ENCODE assay signal across 8 mouse cellular contexts in the genomic region with DNA sequence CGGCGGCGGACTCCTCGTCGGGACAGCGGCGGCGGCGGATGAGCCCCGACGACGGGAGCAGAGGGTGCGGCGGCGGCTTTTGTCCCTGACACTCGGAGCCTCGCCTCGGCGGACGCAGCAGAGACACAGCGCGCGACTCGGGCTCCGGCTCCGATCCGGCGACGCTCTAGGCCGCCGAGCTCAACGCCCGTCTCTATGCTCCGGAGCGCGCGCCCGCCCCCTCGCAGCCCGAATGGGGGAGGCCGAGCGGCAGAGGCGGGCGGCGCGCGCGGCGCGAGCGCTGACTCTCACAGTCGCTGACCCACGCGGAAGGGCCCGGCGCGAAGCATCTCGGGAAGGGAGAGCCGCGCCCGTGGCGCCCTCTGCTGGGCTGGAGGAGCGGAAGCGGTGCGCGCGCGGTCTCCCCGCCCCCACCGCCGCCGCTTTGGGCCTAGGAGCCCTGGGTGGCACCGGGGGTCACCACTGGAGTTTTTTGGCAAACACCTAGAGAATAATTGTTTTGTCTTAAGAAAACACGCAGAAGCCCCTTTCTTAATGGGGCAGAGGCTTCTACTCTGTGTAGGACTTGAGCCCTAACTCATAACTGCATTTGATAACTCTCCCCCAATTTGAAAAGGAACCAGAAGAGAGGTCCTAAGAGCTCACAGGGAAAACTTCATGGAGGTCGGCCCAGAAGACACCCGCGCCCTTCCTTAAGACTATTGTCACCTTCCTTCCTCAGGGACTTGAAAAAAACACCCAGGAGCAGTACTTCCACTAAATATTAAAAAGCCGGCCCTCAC. TPM values are rescaled to one million over a fixed set of nuclear protein-coding genes. Genes with fewer than 3 reads are reported as not detected.
DNase-seq lines count a peak whose midpoint lies in the region; ATAC-seq and TF ChIP-seq lines count a peak whose summit lies in the region.

A gene (minus strand): TSS at position 351 of the 782 bp plus-strand sequence.

- peaks cover 22 to 64% of the 10 kb centered on the region in 2 experiments for H3K36me3 ChIP-seq in MEL (ENCODE audit: control insufficient read depth in 1 of 2, insufficient read depth in 2 of 2, low read length in 2 of 2)
- peaks cover 4% of the 10 kb centered on the region for H3K36me3 ChIP-seq in lung, embryonic 16.5 days (ENCODE audit: control insufficient read depth, insufficient read depth, low read length)

- peak; percentile 96 for DNase-seq in MEL (ENCODE audit: low read depth, low spot score)
- peak; percentile 97 for DNase-seq in cerebellum, adult 2 months
- peak; percentile 97 for DNase-seq in forelimb bud, embryonic 11.5 days (ENCODE audit: low read depth, low spot score)
- peak; percentile 82 for DNase-seq in layer of hippocampus, adult 9-10 months (ENCODE audit: low spot score)
- DNase-seq in ovary, postnatal 10 days (ENCODE audit: low spot score) = peak; percentile 95
- DNase-seq in thymus, postnatal 10 days (ENCODE audit: low spot score in 2 of 2) = peak; percentile 96 to 99

- TF ChIP-seq RAD21 in MEL (IDR thresholded peaks at IDR 0.05; ENCODE audit: low read depth, low read length) = no peak

- H3K4me1 ChIP-seq in MEL (ENCODE audit: control insufficient read depth in 1 of 2, insufficient read depth in 2 of 2, low read length in 2 of 2) = peaks cover 36 to 40% of the 10 kb centered on the region in 2 experiments
- peaks cover 3% of the 10 kb centered on the region; the same call in 1 of the 2 replicates for H3K4me1 ChIP-seq in cerebellum, adult 2 months (ENCODE audit: control insufficient read depth, insufficient read depth, low read length)
- H3K4me1 ChIP-seq in lung, embryonic 16.5 days (replicated peaks; ENCODE audit: control insufficient read depth, insufficient read depth, low read length) = peaks cover 13% of the 10 kb centered on the region

- peak; percentile 66 to 85 for ATAC-seq in hematopoietic stem cell, adult 5-6 weeks (replicated peaks in 1 of 2; ENCODE audit: insufficient read depth in 1 of 2, low FRiP score in 2 of 2, low TSS enrichment in 1 of 2, low read depth in 1 of 2, poor library complexity in 2 of 2, severe bottlenecking in 2 of 2)
- ATAC-seq in lung, embryonic 16.5 days (ENCODE audit: low read depth) = peak; percentile 99

- H3K9me3 ChIP-seq in MEL (replicated peaks; ENCODE audit: insufficient read depth, low read length) = no peaks in the 10 kb centered on the region
- no peaks in the 10 kb centered on the region for H3K9me3 ChIP-seq in lung, embryonic 16.5 days (ENCODE audit: control insufficient read depth, low read length)

- peak within 1 kb of the TSS; percentile 100 for H3K9ac ChIP-seq in MEL (ENCODE audit: control insufficient read depth, low read depth, low read length, poor library complexity, severe bottlenecking)
- H3K9ac ChIP-seq in lung, embryonic 16.5 days (ENCODE audit: low read length) = peak within 1 kb of the TSS; percentile 99

- peak; percentile 57 to 64; a peak in 2 of 4 replicates for TF ChIP-seq POLR2A in MEL (IDR thresholded peaks at IDR 0.05; ENCODE audit: control insufficient read depth in 1 of 2, insufficient read depth in 1 of 2, low read depth in 1 of 2, low read length in 2 of 2, poor library complexity in 1 of 2)
- TF ChIP-seq POLR2A in cerebellum, adult 2 months (IDR thresholded peaks at IDR 0.05; ENCODE audit: borderline replicate concordance, insufficient read depth, low read length) = peak; percentile 52; the same call in 1 of the 2 replicates

- H3K79me2 ChIP-seq in MEL (ENCODE audit: control insufficient read depth, insufficient read depth, low read length, poor library complexity) = peaks cover 42% of the 10 kb centered on the region

- peak within 1 kb of the TSS; percentile 56 for H3K4me2 ChIP-seq in lung, embryonic 16.5 days (ENCODE audit: low read depth, low read length)

- peak within 1 kb of the TSS; percentile 85 to 99 for H3K4me3 ChIP-seq in MEL (ENCODE audit: control insufficient read depth in 1 of 2, insufficient read depth in 1 of 2, low read depth in 2 of 2, low read length in 2 of 2)
- H3K4me3 ChIP-seq in cerebellum, adult 2 months (replicated peaks; ENCODE audit: insufficient read depth, low read depth, low read length) = peak within 1 kb of the TSS; percentile 89
- peak within 1 kb of the TSS; percentile 94 for H3K4me3 ChIP-seq in lung, embryonic 16.5 days (ENCODE audit: low read length)

- peak in 2 of 3 experiments; percentile 86 to 94; a peak in 5 of 6 replicates for TF ChIP-seq CTCF in MEL (IDR thresholded peaks at IDR 0.05 in 2 of 3, conservative IDR thresholded peaks at IDR 0.05 in 1 of 3; ENCODE audit: control insufficient read depth in 1 of 3, insufficient read depth in 1 of 3, low read depth in 2 of 3, low read length in 3 of 3, poor library complexity in 1 of 3, severe bottlenecking in 1 of 3)
- TF ChIP-seq CTCF in cerebellum, adult 2 months (IDR thresholded peaks at IDR 0.05; ENCODE audit: borderline replicate concordance, insufficient read depth, low read depth, low read length) = peak; percentile 61

- H3K27me3 ChIP-seq in MEL (ENCODE audit: control insufficient read depth in 1 of 2, insufficient read depth in 2 of 2, low read length in 2 of 2) = no peaks in the 10 kb centered on the region
- no peaks in the 10 kb centered on the region for H3K27me3 ChIP-seq in cerebellum, adult 2 months (ENCODE audit: control insufficient read depth, insufficient read depth, low read length)
- H3K27me3 ChIP-seq in lung, embryonic 16.5 days (ENCODE audit: control insufficient read depth, insufficient read depth, low read depth, low read length) = no peaks in the 10 kb centered on the region

- TF ChIP-seq EP300 in MEL (IDR thresholded peaks at IDR 0.05; ENCODE audit: low read depth in 1 of 2, low read length in 2 of 2) = no peak

- 1% methylated on average over 65 of the region's 78 CpGs for WGBS in cerebellum, adult 2 months
- 2% methylated on average over 53 of the region's 78 CpGs for WGBS in lung, embryonic 16.5 days

- peak within 1 kb of the TSS; percentile 80 for H3K27ac ChIP-seq in MEL (ENCODE audit: control insufficient read depth, low read depth, low read length)
- H3K27ac ChIP-seq in cerebellum, adult 2 months (ENCODE audit: insufficient read depth, low read length) = peak within 1 kb of the TSS; percentile 88
- peak within 1 kb of the TSS; percentile 85 for H3K27ac ChIP-seq in lung, embryonic 16.5 days (ENCODE audit: low read length)

TF ChIP-seq in MEL, 35 proteins besides CTCF, POLR2A, EP300 and RAD21 (continues in another document):
- TF ChIP-seq USF1 (IDR thresholded peaks at IDR 0.05; ENCODE audit: low read depth, low read length) = peak; percentile 27; the same call in 1 of the 2 replicates
- no peak for TF ChIP-seq ZNF384 (IDR thresholded peaks at IDR 0.05; ENCODE audit: low read depth, low read length)
- TF ChIP-seq E2F4 (IDR thresholded peaks at IDR 0.05; ENCODE audit: borderline replicate concordance, low read depth, low read length) = no peak; the same call in 1 of the 2 replicates
- TF ChIP-seq MAFK (IDR thresholded peaks at IDR 0.05; ENCODE audit: borderline replicate concordance, low read depth, low read length) = no peak
- peak; percentile 86 for TF ChIP-seq MXI1 (IDR thresholded peaks at IDR 0.05; ENCODE audit: low read depth, low read length)
- TF ChIP-seq NRF1 (IDR thresholded peaks at IDR 0.05; ENCODE audit: insufficient read depth, low read depth, low read length, poor library complexity, severe bottlenecking) = peak; percentile 60
- TF ChIP-seq MYC (IDR thresholded peaks at IDR 0.05; ENCODE audit: low read depth, low read length) = peak; percentile 53; the same call in 1 of the 2 replicates
- TF ChIP-seq GABPA (IDR thresholded peaks at IDR 0.05; ENCODE audit: low read depth, low read length) = peak; percentile 63; the same call in 1 of the 2 replicates
- no peak for TF ChIP-seq JUND (IDR thresholded peaks at IDR 0.05; ENCODE audit: low read depth, low read length)
- peak; percentile 77 for TF ChIP-seq NELFE (IDR thresholded peaks at IDR 0.05; ENCODE audit: low read depth, low read length)
- TF ChIP-seq SMC3 (IDR thresholded peaks at IDR 0.05; ENCODE audit: low read depth, low read length) = peak; percentile 37
- no peak for TF ChIP-seq MEF2A (IDR thresholded peaks at IDR 0.05; ENCODE audit: extremely low read depth, insufficient replicate concordance, low read depth, low read length, poor library complexity, severe bottlenecking)
- TF ChIP-seq POLR2AphosphoS5 (IDR thresholded peaks at IDR 0.05; ENCODE audit: borderline replicate concordance, low read depth, low read length) = no peak
- no peak for TF ChIP-seq USF2 (IDR thresholded peaks at IDR 0.05; ENCODE audit: borderline replicate concordance in 1 of 2, insufficient read depth in 1 of 2, low read depth in 1 of 2, low read length in 2 of 2)
- TF ChIP-seq BHLHE40 (IDR thresholded peaks at IDR 0.05; ENCODE audit: borderline replicate concordance, low read depth, low read length) = peak; percentile 66
- peak; percentile 38; the same call in 1 of the 2 replicates for TF ChIP-seq CHD2 (IDR thresholded peaks at IDR 0.05; ENCODE audit: low read length)
- TF ChIP-seq MAX (IDR thresholded peaks at IDR 0.05; ENCODE audit: low read length) = peak; percentile 65; the same call in 1 of the 2 replicates
- TF ChIP-seq RCOR1 (IDR thresholded peaks at IDR 0.05; ENCODE audit: low read depth, low read length) = no peak
- TF ChIP-seq HCFC1 (IDR thresholded peaks at IDR 0.05; ENCODE audit: low read depth, low read length) = peak; percentile 91
- no peak for TF ChIP-seq ZC3H11A (IDR thresholded peaks at IDR 0.05; ENCODE audit: low read depth, low read length)
- no peak for TF ChIP-seq TAL1 (IDR thresholded peaks at IDR 0.05; ENCODE audit: low read length)
- TF ChIP-seq TBP (IDR thresholded peaks at IDR 0.05; ENCODE audit: low read depth, low read length) = peak; percentile 72; the same call in 1 of the 2 replicates
- peak; percentile 77 for TF ChIP-seq TCF12 (IDR thresholded peaks at IDR 0.05; ENCODE audit: low read depth, low read length)
- peak; percentile 84 for TF ChIP-seq SIN3A (IDR thresholded peaks at IDR 0.05; ENCODE audit: low read length)
- TF ChIP-seq ELF1 (IDR thresholded peaks at IDR 0.05; ENCODE audit: low read depth, low read length) = peak; percentile 98
- TF ChIP-seq MYB (IDR thresholded peaks at IDR 0.05; ENCODE audit: low read depth, low read length) = no peak
- 0 out of 2 replicates have a peak, but pooled peaks have one; percentile 56 for TF ChIP-seq POLR2AphosphoS2 (IDR thresholded peaks at IDR 0.05; ENCODE audit: low read length)
- peak; percentile 92 for TF ChIP-seq MAZ (IDR thresholded peaks at IDR 0.05; ENCODE audit: low read depth, low read length)

RNA-seq across cellular contexts. Expression of the gene that starts here (rescaled TPM):
- 78.2 and 80.4 TPM in 2 replicates for total RNA-seq in MEL (2012; rRNA removed)
- polyA plus RNA-seq in MEL (2012; ENCODE audit: insufficient read depth in 1 of 2, insufficient read length in 2 of 2, low read depth in 1 of 2, low replicate concordance in 2 of 2, missing spikeins in 1 of 2) = 100 to 1,000 TPM; 103 to 979 TPM
- 20.7 and 20.8 TPM in 2 replicates for polyA plus RNA-seq in cerebellum, adult 2 months (2012; rRNA removed)
- total RNA-seq in hematopoietic stem cell, adult 5-6 weeks (2017) = 77.9 and 81.3 TPM in 2 replicates
- polyA plus RNA-seq in lung, embryonic 16.5 days (2015; fragmentation: Nextera tagmentation; extraction: Ambion mirVana) = 87.7 and 97.8 TPM in 2 replicates

Comparison
In these comparisons a context has a peak if more than half of its experiments do, and no peak if none do; other contexts are left out.
1. Peak in every context shown above with its lines: DNase-seq, ATAC-seq, H3K4me3 ChIP-seq and H3K27ac ChIP-seq.